Mouse (Mus musculus) regulatory T cell (primary cell): ENCODE data around the gene Zdhhc6.

ENCODE experiments used
- in situ Hi-C: fragments of 300-600 bp; cut with MboI, MseI; formaldehyde crosslinking; loops from one replicate; pipeline ENCODE4 v1.15.1; 2025; ENCODE audit warnings: high pct_unique_total_duplicates

Zdhhc6 gene

GRCm38 (mm10) chr19:55222268-55222667 is 93.6 kb downstream of the Zdhhc6 start:
- in situ Hi-C loops = no loop called here
